Mouse (Mus musculus) adipocyte (in vitro differentiated cells): ENCODE results near the gene Kbtbd12.

Experiments
- DNase-seq: peaks from one replicate; pipeline ENCODE4 v3.0.0-alpha.2; 2016; ENCODE audit warnings: low spot score

Kbtbd12 gene

GRCm38 (mm10) chr6:88637611-88638301, at the start of gene Kbtbd12:
Gene Kbtbd12 (minus strand): TSS chr6:88637950.
- no peak for DNase-seq

GRCm38 (mm10) chr6:88683380-88684053, 45.8 kb upstream of the Kbtbd12 start:
- DNase-seq: no peak

- DNase-seq: no peak
Measured at GRCm38 (mm10) chr6:88681026-88681425, 43.3 kb upstream of the Kbtbd12 start.

- DNase-seq: no peak
Measured at GRCm38 (mm10) chr6:88677738-88678137, 40.0 kb upstream of the Kbtbd12 start.

GRCm38 (mm10) chr6:88676753-88677736, 39.3 kb upstream of the Kbtbd12 start:
- no peak for DNase-seq

GRCm38 (mm10) chr6:88675815-88676214, 38.1 kb upstream of the Kbtbd12 start:
- DNase-seq: no peak

GRCm38 (mm10) chr6:88662284-88662683, 24.5 kb upstream of the Kbtbd12 start:
- no peak for DNase-seq

- DNase-seq: no peak
Measured at GRCm38 (mm10) chr6:88661696-88662095, 23.9 kb upstream of the Kbtbd12 start.

- DNase-seq: no peak
Measured at GRCm38 (mm10) chr6:88647564-88648295, 10.0 kb upstream of the Kbtbd12 start.

- DNase-seq: no peak
Measured at GRCm38 (mm10) chr6:88644786-88645185, 7.0 kb upstream of the Kbtbd12 start.

- peak; percentile 52 for DNase-seq
Measured at GRCm38 (mm10) chr6:88641346-88641920, 3.7 kb upstream of the Kbtbd12 start.

GRCm38 (mm10) chr6:88640331-88640730, 2.6 kb upstream of the Kbtbd12 start:
- no peak for DNase-seq

GRCm38 (mm10) chr6:88639921-88640320, 2.2 kb upstream of the Kbtbd12 start:
- DNase-seq: no peak

GRCm38 (mm10) chr6:88639372-88639920, 1.7 kb upstream of the Kbtbd12 start:
- DNase-seq: no peak

GRCm38 (mm10) chr6:88638917-88639316, 1.2 kb upstream of the Kbtbd12 start:
- DNase-seq: no peak

GRCm38 (mm10) chr6:88635881-88636754, 1.6 kb downstream of the Kbtbd12 start:
- DNase-seq: peak; percentile 58

- no peak for DNase-seq
Measured at GRCm38 (mm10) chr6:88631293-88631692, 6.5 kb downstream of the Kbtbd12 start.

- DNase-seq: peak; percentile 41
Measured at GRCm38 (mm10) chr6:88630560-88630959, 7.2 kb downstream of the Kbtbd12 start.

- no peak for DNase-seq
Measured at GRCm38 (mm10) chr6:88629821-88630220, 7.9 kb downstream of the Kbtbd12 start.

- no peak for DNase-seq
Measured at GRCm38 (mm10) chr6:88627317-88627811, 10.4 kb downstream of the Kbtbd12 start.
